ENCODE assay signal across 13 mouse cellular contexts in genomic region chr3:104672041-104672440, GRCm38 (mm10). TPM values are rescaled to one million over a fixed set of nuclear protein-coding genes. Genes with fewer than 3 reads are reported as not detected.
DNase-seq lines count a peak whose midpoint lies in the region; ATAC-seq and TF ChIP-seq lines count a peak whose summit lies in the region.
"Had no signal": no experiment of that assay in that cellular context is flagged by ENCODE, and none has a peak within 500 bp of the region (broad histone marks: within the 10 kb centered on the region; RNA-seq: fewer than 3 reads in every experiment).

No protein-coding gene starts in this region.

- no peaks in the 10 kb centered on the region for H3K36me3 ChIP-seq in forebrain, embryonic 15.5 days
- H3K36me3 ChIP-seq in forebrain, embryonic 12.5 days (replicated peaks): no peaks in the 10 kb centered on the region
- H3K36me3 ChIP-seq in liver, embryonic 12.5 days: no peaks in the 10 kb centered on the region
- no peaks in the 10 kb centered on the region for H3K36me3 ChIP-seq in stomach, postnatal 0 days (ENCODE audit: control insufficient read depth, insufficient read depth, low read length)
- no peaks in the 10 kb centered on the region for H3K36me3 ChIP-seq in heart, embryonic 10.5 days
- H3K36me3 ChIP-seq: midbrain, embryonic 15.5 days had no signal

- H3K4me1 ChIP-seq in forebrain, embryonic 15.5 days: peaks cover 42% of the 10 kb centered on the region
- peaks cover 24% of the 10 kb centered on the region for H3K4me1 ChIP-seq in forebrain, embryonic 12.5 days
- H3K4me1 ChIP-seq in liver, embryonic 12.5 days: peaks cover 82% of the 10 kb centered on the region
- peaks cover 11% of the 10 kb centered on the region for H3K4me1 ChIP-seq in stomach, postnatal 0 days (replicated peaks; ENCODE audit: control insufficient read depth, insufficient read depth)
- H3K4me1 ChIP-seq in heart, embryonic 10.5 days: peaks cover 59% of the 10 kb centered on the region

- no peaks in the 10 kb centered on the region for H3K9me3 ChIP-seq in forebrain, embryonic 15.5 days
- H3K9me3 ChIP-seq in forebrain, embryonic 12.5 days: no peaks in the 10 kb centered on the region
- H3K9me3 ChIP-seq in liver, embryonic 12.5 days (replicated peaks): no peaks in the 10 kb centered on the region
- no peaks in the 10 kb centered on the region for H3K9me3 ChIP-seq in stomach, postnatal 0 days (ENCODE audit: control insufficient read depth, low read length)
- no peaks in the 10 kb centered on the region for H3K9me3 ChIP-seq in heart, embryonic 10.5 days
- H3K9me3 ChIP-seq: midbrain, embryonic 15.5 days had no signal

- no peak for TF ChIP-seq EP300 in stomach, postnatal 0 days (optimal IDR thresholded peaks at IDR 0.05)

- no peak overlapping the region for H3K4me3 ChIP-seq in forebrain, embryonic 15.5 days
- no peak overlapping the region for H3K4me3 ChIP-seq in forebrain, embryonic 12.5 days (replicated peaks)
- H3K4me3 ChIP-seq in left cerebral cortex, adult 2 months: no peak overlapping the region
- H3K4me3 ChIP-seq in liver, embryonic 12.5 days: no peak overlapping the region
- no peak overlapping the region for H3K4me3 ChIP-seq in stomach, postnatal 0 days (ENCODE audit: low read depth, low read length)
- H3K4me3 ChIP-seq in heart, embryonic 10.5 days: no peak overlapping the region
- H3K4me3 ChIP-seq: midbrain, embryonic 15.5 days had no signal

- no peak overlapping the region for H3K9ac ChIP-seq in forebrain, embryonic 15.5 days (replicated peaks)
- no peak overlapping the region for H3K9ac ChIP-seq in forebrain, embryonic 12.5 days
- peak overlapping the region; percentile 69 for H3K9ac ChIP-seq in liver, embryonic 12.5 days
- H3K9ac ChIP-seq in stomach, postnatal 0 days (ENCODE audit: low read length): no peak overlapping the region
- H3K9ac ChIP-seq: midbrain, embryonic 15.5 days had no signal

- ATAC-seq in forebrain, embryonic 15.5 days (replicated peaks): no peak
- no peak for ATAC-seq in forebrain, embryonic 12.5 days (ENCODE audit: low FRiP score)
- no peak for ATAC-seq in liver, embryonic 12.5 days
- no peak for ATAC-seq in stomach, postnatal 0 days (ENCODE audit: low FRiP score, low TSS enrichment)
- ATAC-seq: midbrain, embryonic 15.5 days had no signal

- no peaks in the 10 kb centered on the region for H3K27me3 ChIP-seq in forebrain, embryonic 15.5 days
- H3K27me3 ChIP-seq in forebrain, embryonic 12.5 days: no peaks in the 10 kb centered on the region
- H3K27me3 ChIP-seq in liver, embryonic 12.5 days (replicated peaks): no peaks in the 10 kb centered on the region
- no peaks in the 10 kb centered on the region for H3K27me3 ChIP-seq in stomach, postnatal 0 days (ENCODE audit: control insufficient read depth, insufficient read depth, low read length)
- H3K27me3 ChIP-seq in heart, embryonic 10.5 days (ENCODE audit: insufficient read depth, poor library complexity, severe bottlenecking): no peaks in the 10 kb centered on the region
- H3K27me3 ChIP-seq: midbrain, embryonic 15.5 days had no signal

- intact Hi-C loops in left cerebral cortex, adult 2 months (cut with DNase I): no loop called here

- no peak overlapping the region for H3K4me2 ChIP-seq in forebrain, embryonic 15.5 days (replicated peaks)
- no peak overlapping the region for H3K4me2 ChIP-seq in forebrain, embryonic 12.5 days
- peak overlapping the region; percentile 57 for H3K4me2 ChIP-seq in liver, embryonic 12.5 days
- no peak overlapping the region for H3K4me2 ChIP-seq in stomach, postnatal 0 days (replicated peaks; ENCODE audit: low read depth)
- H3K4me2 ChIP-seq: midbrain, embryonic 15.5 days had no signal

- no peak for DNase-seq in left cerebral cortex, adult 2 months (ENCODE audit: extremely low spot score in 1 of 2, low spot score in 2 of 2)
- no peak for DNase-seq in left cerebral cortex, adult 11 months (ENCODE audit: low spot score)
- DNase-seq in stomach, postnatal 0 days (ENCODE audit: low spot score): no peak
- no peak for DNase-seq in cerebellum, postnatal 4 days (ENCODE audit: low spot score in 2 of 2)
- no peak for DNase-seq in heart, embryonic 10.5 days (ENCODE audit: low spot score)
- DNase-seq: adrenal gland, postnatal 36 days; cerebellum, adult 18-20 months; heart, postnatal 14 days; kidney, postnatal 14 days had no signal

- WGBS in forebrain, embryonic 15.5 days: 71% methylated on average over 4 of the region's 4 CpGs
- WGBS in forebrain, embryonic 12.5 days: 74% methylated on average over 4 of the region's 4 CpGs
- WGBS in liver, embryonic 12.5 days (ENCODE audit: insufficient replicate concordance): 31% methylated on average over 4 of the region's 4 CpGs
- WGBS in stomach, postnatal 0 days: 65% methylated on average over 4 of the region's 4 CpGs
- WGBS in heart, embryonic 10.5 days: 48% methylated on average over 4 of the region's 4 CpGs

- no peak for TF ChIP-seq CTCF in left cerebral cortex, adult 2 months (IDR thresholded peaks at IDR 0.05)
- no peak for TF ChIP-seq CTCF in stomach, postnatal 0 days (IDR thresholded peaks at IDR 0.05; ENCODE audit: low read depth)

- peak overlapping the region; percentile 76 for H3K27ac ChIP-seq in forebrain, embryonic 15.5 days (replicated peaks)
- no peak overlapping the region for H3K27ac ChIP-seq in forebrain, embryonic 12.5 days
- peak overlapping the region; percentile 56; the same call in 1 of the 2 replicates for H3K27ac ChIP-seq in left cerebral cortex, adult 2 months
- H3K27ac ChIP-seq in liver, embryonic 12.5 days: peak overlapping the region; percentile 96
- H3K27ac ChIP-seq in stomach, postnatal 0 days (replicated peaks): peak overlapping the region; percentile 24; the same call in 1 of the 2 replicates
- no peak overlapping the region for H3K27ac ChIP-seq in heart, embryonic 10.5 days
- H3K27ac ChIP-seq: midbrain, embryonic 15.5 days had no signal

RNA-seq across cellular contexts. Expression of gene Slc16a1, which starts 33.6 kb away (rescaled TPM):
- polyA plus RNA-seq in forebrain, embryonic 15.5 days (2015; fragmentation: Nextera tagmentation; extraction: Ambion mirVana): 16.1 and 16.4 TPM in 2 replicates
- polyA plus RNA-seq in forebrain, embryonic 12.5 days (2016; fragmentation: Nextera tagmentation; extraction: Ambion mirVana): 29.9 and 32.1 TPM in 2 replicates
- 10 to 100 TPM; 16.7 to 17.9 TPM for total RNA-seq in left cerebral cortex, adult 2 months (2021)
- 95.7 and 96.9 TPM in 2 replicates for polyA plus RNA-seq in liver, embryonic 12.5 days (2016; fragmentation: Nextera tagmentation; extraction: Ambion mirVana)
- 32.0 and 32.1 TPM in 2 replicates for polyA plus RNA-seq in stomach, postnatal 0 days (2015; fragmentation: Nextera tagmentation; extraction: Ambion mirVana)
- polyA plus RNA-seq in heart, embryonic 10.5 days (2016; fragmentation: Nextera tagmentation; extraction: Ambion mirVana): 76.5 and 91.2 TPM in 2 replicates

Comparison
In these comparisons a context has a peak if more than half of its experiments do, and no peak if none do; other contexts are left out.
1. H3K27ac ChIP-seq: peak in forebrain, embryonic 15.5 days (single experiment), left cerebral cortex, adult 2 months (single experiment), liver, embryonic 12.5 days (single experiment) and stomach, postnatal 0 days (single experiment); none in forebrain, embryonic 12.5 days (single experiment) and heart, embryonic 10.5 days (single experiment).